Mouse (Mus musculus): ENCODE measurements around the gene Hmg20b. TPM values are rescaled to one million over a fixed set of nuclear protein-coding genes. Genes with fewer than 3 reads are reported as not detected.

Hmg20b gene
- total RNA-seq, 4 experiments from 2014 or later: 16.9 to 22.8 (median 21.1) TPM

GRCm38 (mm10) chr10:81305663-81306062 is 44.6 kb downstream of the Hmg20b start:
- DNase-seq (ENCODE audit: low spot score in 2 of 2): no peak

- DNase-seq (ENCODE audit: low spot score in 2 of 2): no peak
Measured at GRCm38 (mm10) chr10:81304597-81305238, 45.6 kb downstream of the Hmg20b start.

GRCm38 (mm10) chr10:81303761-81304160 is 46.5 kb downstream of the Hmg20b start:
- DNase-seq (ENCODE audit: low spot score in 2 of 2): no peak

- no peak for DNase-seq (ENCODE audit: low spot score in 2 of 2)
Measured at GRCm38 (mm10) chr10:81303258-81303657, 47.0 kb downstream of the Hmg20b start.

GRCm38 (mm10) chr10:81302781-81303218 is 47.5 kb downstream of the Hmg20b start:
- DNase-seq (ENCODE audit: low spot score in 2 of 2): no peak

- DNase-seq (ENCODE audit: low spot score in 2 of 2): no peak
Measured at GRCm38 (mm10) chr10:81302288-81302687, 48.0 kb downstream of the Hmg20b start.

GRCm38 (mm10) chr10:81301321-81301720 is 49.0 kb downstream of the Hmg20b start:
- DNase-seq (ENCODE audit: low spot score in 2 of 2): no peak

- no peak for DNase-seq (ENCODE audit: low spot score in 2 of 2)
Measured at GRCm38 (mm10) chr10:81300352-81300907, 49.9 kb downstream of the Hmg20b start.

GRCm38 (mm10) chr10:81299585-81300351 is 50.5 kb downstream of the Hmg20b start:
- DNase-seq (ENCODE audit: low spot score in 2 of 2): no peak

GRCm38 (mm10) chr10:81298369-81299100 is 51.7 kb downstream of the Hmg20b start:
- DNase-seq (ENCODE audit: low spot score in 2 of 2): no peak

GRCm38 (mm10) chr10:81297845-81298244 is 52.4 kb downstream of the Hmg20b start:
- DNase-seq (ENCODE audit: low spot score in 2 of 2): no peak

- DNase-seq (ENCODE audit: low spot score in 2 of 2): no peak
Measured at GRCm38 (mm10) chr10:81297246-81297645, 53.0 kb downstream of the Hmg20b start.

Small RNA genes within 50 kb of the gene (microRNA-seq; reads per million reads assigned to microRNA genes)
- gene Mir6913: not detected

Other genes with a start within 250 kb of the Hmg20b start
- gene Map2k2, start 244.6 kb downstream of the Hmg20b start, total RNA-seq (2022): 100 to 1,000 TPM; 197 to 233 (median 208) TPM
- 10 to 100 TPM; 24.8 to 28.9 (median 25.5) TPM for gene Zbtb7a, start 215.3 kb downstream of the Hmg20b start, total RNA-seq (2022)
- 10 to 100 TPM; 14.0 to 19.0 (median 16.2) TPM for gene Pias4, start 182.6 kb downstream of the Hmg20b start, total RNA-seq (2022)
- gene Eef2, start 173.8 kb downstream of the Hmg20b start, total RNA-seq (2022): 1,000 to 10,000 TPM; 1,293 to 1,550 (median 1,345) TPM
- gene Dapk3, start 167.5 kb downstream of the Hmg20b start, total RNA-seq (2022): 10 to 100 TPM; 25.2 to 31.5 (median 27.3) TPM
- gene 4930442H23Rik, start 166.6 kb downstream of the Hmg20b start, total RNA-seq (2022): not detected
- gene Nmrk2, start 148.4 kb downstream of the Hmg20b start, total RNA-seq (2022): 100 to 1,000 TPM in 1 of 4 experiments, 10 to 100 TPM in 3; 15.3 to 106 (median 44.7) TPM
- gene Atcay, start 119.6 kb downstream of the Hmg20b start, total RNA-seq (2022): not detected
- gene Zfr2, start 117.3 kb downstream of the Hmg20b start, total RNA-seq (2022): 1 to 10 TPM; 1.8 to 2.7 (median 2.1) TPM
- gene Matk, start 97.5 kb downstream of the Hmg20b start, total RNA-seq (2022): under 1 TPM in 2 of 4 experiments, not detected in 2; 0.31 TPM
- gene Mrpl54, start 83.5 kb downstream of the Hmg20b start, total RNA-seq (2022): 100 to 1,000 TPM in 3 of 4 experiments, 10 to 100 TPM in 1; 96.1 to 111 (median 102) TPM
- gene Apba3, start 83.5 kb downstream of the Hmg20b start, total RNA-seq (2022): 100 to 1,000 TPM in 2 of 4 experiments, 10 to 100 TPM in 2; 94.6 to 106 (median 98.8) TPM
- gene Tjp3, start 58.9 kb downstream of the Hmg20b start, total RNA-seq (2022): not detected
- 10 to 100 TPM; 18.5 to 22.8 (median 21.9) TPM for gene Pip5k1c, start 57.5 kb downstream of the Hmg20b start, total RNA-seq (2022)
- gene Cactin, start 29.4 kb downstream of the Hmg20b start, total RNA-seq (2022): 10 to 100 TPM in 1 of 4 experiments, 1 to 10 TPM in 3; 9.4 to 11.3 (median 9.8) TPM
- under 1 TPM; 0.12 to 0.36 (median 0.19) TPM for gene Tbxa2r, start 21.7 kb downstream of the Hmg20b start, total RNA-seq (2022)
- gene Gipc3, start 7.2 kb downstream of the Hmg20b start, total RNA-seq (2022): 1 to 10 TPM in 1 of 4 experiments, under 1 TPM in 3; 0.46 to 1.2 (median 0.73) TPM
- gene Mfsd12, start 7.0 kb upstream of the Hmg20b start, total RNA-seq (2022): 1 to 10 TPM; 1.7 to 3.1 (median 2.1) TPM
- gene 4930404N11Rik, start 15.3 kb upstream of the Hmg20b start, total RNA-seq (2022): under 1 TPM; 0.22 to 0.68 (median 0.60) TPM
- 10 to 100 TPM; 14.8 to 18.5 (median 16.6) TPM for gene Fzr1, start 28.0 kb upstream of the Hmg20b start, total RNA-seq (2022)
- gene Dohh, start 33.9 kb upstream of the Hmg20b start, total RNA-seq (2022): 10 to 100 TPM; 46.5 to 50.1 (median 47.4) TPM
- 1 to 10 TPM in 2 of 4 experiments, under 1 TPM in 2; 0.59 to 1.8 (median 1.1) TPM for gene Gm48551, start 34.0 kb upstream of the Hmg20b start, total RNA-seq (2022)
- 1 to 10 TPM in 2 of 4 experiments, under 1 TPM in 1, not detected in 1; 0.43 to 1.1 (median 1.1) TPM for gene Gm48552, start 38.5 kb upstream of the Hmg20b start, total RNA-seq (2022)
- gene Smim24, start 42.6 kb upstream of the Hmg20b start, total RNA-seq (2022): not detected
- 100 to 1,000 TPM; 223 to 267 (median 235) TPM for gene Nfic, start 105.2 kb upstream of the Hmg20b start, total RNA-seq (2022)
- under 1 TPM in 2 of 4 experiments, not detected in 2; 0.05 to 0.31 TPM for gene Celf5, start 132.2 kb upstream of the Hmg20b start, total RNA-seq (2022)
- 10 to 100 TPM; 41.6 to 49.3 (median 43.1) TPM for gene Ncln, start 145.9 kb upstream of the Hmg20b start, total RNA-seq (2022)
- 1 to 10 TPM in 1 of 4 experiments, under 1 TPM in 3; 0.27 to 1.0 (median 0.59) TPM for gene S1pr4, start 149.7 kb upstream of the Hmg20b start, total RNA-seq (2022)
- gene Gna15, start 173.7 kb upstream of the Hmg20b start, total RNA-seq (2022): under 1 TPM; 0.19 to 0.80 (median 0.24) TPM
- gene Gna11, start 194.7 kb upstream of the Hmg20b start, total RNA-seq (2022): 10 to 100 TPM; 26.2 to 30.7 (median 28.4) TPM
- gene Aes, start 209.0 kb upstream of the Hmg20b start, total RNA-seq (2022): 100 to 1,000 TPM; 851 to 988 (median 920) TPM
- gene Tle2, start 224.1 kb upstream of the Hmg20b start, total RNA-seq (2022): 1 to 10 TPM; 3.1 to 4.3 (median 4.0) TPM

Data from gastrocnemius, adult 8-10 months (tissue).